Mouse (Mus musculus): ENCODE data around the gene Elmod2.

Elmod2 gene

GRCm38 (mm10) chr8:83278431-83278830 lies 53.9 kb downstream of the Elmod2 start:
- DNase-seq (ENCODE audit: low read depth, low spot score), result no peak

GRCm38 (mm10) chr8:83274470-83274869 lies 57.8 kb downstream of the Elmod2 start:
- no peak for DNase-seq (ENCODE audit: low read depth, low spot score)

GRCm38 (mm10) chr8:83272464-83272863 lies 59.8 kb downstream of the Elmod2 start:
- no peak for DNase-seq (ENCODE audit: low read depth, low spot score)

DNA sequence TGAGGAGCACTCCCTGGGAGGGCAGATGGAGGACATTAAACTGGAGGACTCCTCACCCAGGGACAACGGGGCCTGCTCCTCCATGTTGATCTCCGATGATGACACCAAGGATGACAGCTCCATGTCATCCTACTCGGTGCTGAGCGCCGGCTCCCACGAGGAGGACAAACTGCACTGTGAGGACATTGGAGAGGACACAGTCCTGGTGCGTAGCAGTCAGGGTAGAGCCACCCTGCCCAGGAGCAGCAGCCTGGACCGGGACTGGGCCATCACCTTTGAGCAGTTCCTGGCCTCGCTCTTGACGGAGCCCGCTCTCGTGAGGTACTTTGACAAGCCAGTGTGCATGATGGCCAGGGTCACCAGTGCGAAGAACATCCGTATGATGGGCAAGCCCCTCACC lies 61.1 kb downstream of the Elmod2 start:
- DNase-seq (ENCODE audit: low read depth, low spot score), result no peak
